Mouse (Mus musculus) kidney, postnatal 25 days (tissue): ENCODE data around the gene Slc22a17.
A peak's percentile ranks its signal among the peaks of the same experiment; 100 is the strongest.

Experiments
- DNase-seq, 2 experiments: peaks; one replicate each; pipeline ENCODE4 v3.0.0; 2021; ENCODE audit warnings: mixed read lengths in 2 of 2

Slc22a17 gene

GRCm38 (mm10) chr14:54894296-54895151 lies 18.4 kb downstream of the Slc22a17 start:
- peak; percentile 70 to 87 for DNase-seq

GRCm38 (mm10) chr14:54893651-54894181 lies 19.2 kb downstream of the Slc22a17 start:
- DNase-seq: peak; percentile 97 to 99

- DNase-seq: no peak
Measured at GRCm38 (mm10) chr14:54892200-54892599, 20.7 kb downstream of the Slc22a17 start, which contains the start of gene Pabpn1. Pabpn1 (plus strand) TSS chr14:54892500.

- peak in 1 of 2 experiments; percentile 28 for DNase-seq
Measured at GRCm38 (mm10) chr14:54885309-54885708, 27.6 kb downstream of the Slc22a17 start.

GRCm38 (mm10) chr14:54884022-54884712 lies 28.8 kb downstream of the Slc22a17 start:
- DNase-seq: peak in 1 of 2 experiments; percentile 56

GRCm38 (mm10) chr14:54883154-54884021 lies 29.5 kb downstream of the Slc22a17 start, which contains the start of the genes Bcl2l2 and Gm20521:
Bcl2l2 (plus strand) TSS chr14:54883377.
Gm20521 (plus strand) TSS chr14:54883441.
- DNase-seq: peak; percentile 93 to 95

GRCm38 (mm10) chr14:54877048-54877715 lies 35.8 kb downstream of the Slc22a17 start, which contains the start of gene Ppp1r3e:
Ppp1r3e (minus strand) TSS chr14:54877550.
- peak; percentile 74 to 89 for DNase-seq

GRCm38 (mm10) chr14:54876539-54877047 lies 36.3 kb downstream of the Slc22a17 start:
- DNase-seq: peak; percentile 88 to 96

GRCm38 (mm10) chr14:54875844-54876538 lies 36.9 kb downstream of the Slc22a17 start:
- peak; percentile 43 to 59 for DNase-seq

GRCm38 (mm10) chr14:54874165-54874564 lies 38.8 kb downstream of the Slc22a17 start:
- DNase-seq: no peak

GRCm38 (mm10) chr14:54870861-54871260 lies 42.1 kb downstream of the Slc22a17 start, which contains the start of gene Homez:
Homez (minus strand) TSS chr14:54870961.
- no peak for DNase-seq

GRCm38 (mm10) chr14:54868026-54868425 lies 44.9 kb downstream of the Slc22a17 start:
- DNase-seq: no peak

GRCm38 (mm10) chr14:54866936-54867335 lies 46.0 kb downstream of the Slc22a17 start:
- peak in 1 of 2 experiments; percentile 30 for DNase-seq

- DNase-seq: no peak
Measured at GRCm38 (mm10) chr14:54866268-54866667, 46.7 kb downstream of the Slc22a17 start.

GRCm38 (mm10) chr14:54865626-54866025 lies 47.3 kb downstream of the Slc22a17 start:
- no peak for DNase-seq

- no peak for DNase-seq
Measured at GRCm38 (mm10) chr14:54864313-54865036, 48.5 kb downstream of the Slc22a17 start.

- peak; percentile 96 to 98 for DNase-seq
Measured at GRCm38 (mm10) chr14:54863501-54864312, 49.2 kb downstream of the Slc22a17 start.

- peak; percentile 65 to 86 for DNase-seq
Measured at GRCm38 (mm10) chr14:54860511-54860910, 52.4 kb downstream of the Slc22a17 start.

GRCm38 (mm10) chr14:54857891-54858290 lies 55.0 kb downstream of the Slc22a17 start:
- DNase-seq: no peak
